Mouse (Mus musculus) kidney, postnatal 10 days (tissue): Measurements from ENCODE around the gene Rogdi.
A peak's percentile ranks its signal among the peaks of the same experiment; 100 is the strongest.

Source experiments
- DNase-seq: peaks from one replicate; pipeline ENCODE4 v3.0.0; 2021; ENCODE audit warnings: mixed read lengths

Gene Rogdi

GRCm38 (mm10) chr16:5013054-5013838, at the start of gene Rogdi:
Gene Rogdi, minus strand, starts transcription at chr16:5013553.
- peak; percentile 99 for DNase-seq

GRCm38 (mm10) chr16:5058114-5058513, 44.8 kb upstream of the Rogdi start:
- DNase-seq = no peak

GRCm38 (mm10) chr16:5050251-5051110, 37.1 kb upstream of the Rogdi start:
- DNase-seq = peak; percentile 88

GRCm38 (mm10) chr16:5049774-5050234, 36.5 kb upstream of the Rogdi start, which contains the start of the genes Glyr1 and Ubn1:
Gene Glyr1, minus strand, starts transcription at chr16:5049863.
Gene Ubn1, plus strand, starts transcription at chr16:5050057.
- peak; percentile 100 for DNase-seq

- no peak for DNase-seq
Measured at GRCm38 (mm10) chr16:5049182-5049773, 35.9 kb upstream of the Rogdi start.

- no peak for DNase-seq
Measured at GRCm38 (mm10) chr16:5045322-5045721, 32.0 kb upstream of the Rogdi start.

GRCm38 (mm10) chr16:5036649-5037234, 23.4 kb upstream of the Rogdi start:
- no peak for DNase-seq

GRCm38 (mm10) chr16:5035591-5035990, 22.2 kb upstream of the Rogdi start:
- no peak for DNase-seq

GRCm38 (mm10) chr16:5029847-5030246, 16.5 kb upstream of the Rogdi start:
- no peak for DNase-seq

- DNase-seq = no peak
Measured at GRCm38 (mm10) chr16:5024021-5024420, 10.7 kb upstream of the Rogdi start.

- no peak for DNase-seq
Measured at GRCm38 (mm10) chr16:5014578-5014977, 1.2 kb upstream of the Rogdi start.

GRCm38 (mm10) chr16:5012036-5013005, 1.0 kb downstream of the Rogdi start:
- DNase-seq = peak; percentile 44

GRCm38 (mm10) chr16:5011285-5011684, 2.1 kb downstream of the Rogdi start:
- no peak for DNase-seq

- no peak for DNase-seq
Measured at GRCm38 (mm10) chr16:5010371-5010935, 2.9 kb downstream of the Rogdi start.

GRCm38 (mm10) chr16:5008076-5008475, 5.3 kb downstream of the Rogdi start:
- no peak for DNase-seq

GRCm38 (mm10) chr16:5007492-5007891, 5.9 kb downstream of the Rogdi start:
- no peak for DNase-seq

GRCm38 (mm10) chr16:5007067-5007466, 6.3 kb downstream of the Rogdi start, which contains the start of gene Smim22:
Gene Smim22, plus strand, starts transcription at chr16:5007288.
- peak; percentile 82 for DNase-seq

- no peak for DNase-seq
Measured at GRCm38 (mm10) chr16:5000611-5001010, 12.7 kb downstream of the Rogdi start.

- DNase-seq = no peak
Measured at GRCm38 (mm10) chr16:4998984-4999383, 14.4 kb downstream of the Rogdi start.

GRCm38 (mm10) chr16:4997553-4997952, 15.8 kb downstream of the Rogdi start, which contains the start of gene Sept12:
Gene Sept12, minus strand, starts transcription at chr16:4997852.
- DNase-seq = peak; percentile 40

- DNase-seq = no peak
Measured at GRCm38 (mm10) chr16:4993276-4993675, 20.1 kb downstream of the Rogdi start.
